Mouse (Mus musculus) lung, adult 18-20 months (tissue): ENCODE results near the gene Arhgap44.

ENCODE experiments used
- DNase-seq, 2 experiments: peaks; one replicate each; pipeline ENCODE4 v3.0.0; 2022; ENCODE audit warnings: mixed read lengths in 2 of 2

Gene Arhgap44

DNA sequence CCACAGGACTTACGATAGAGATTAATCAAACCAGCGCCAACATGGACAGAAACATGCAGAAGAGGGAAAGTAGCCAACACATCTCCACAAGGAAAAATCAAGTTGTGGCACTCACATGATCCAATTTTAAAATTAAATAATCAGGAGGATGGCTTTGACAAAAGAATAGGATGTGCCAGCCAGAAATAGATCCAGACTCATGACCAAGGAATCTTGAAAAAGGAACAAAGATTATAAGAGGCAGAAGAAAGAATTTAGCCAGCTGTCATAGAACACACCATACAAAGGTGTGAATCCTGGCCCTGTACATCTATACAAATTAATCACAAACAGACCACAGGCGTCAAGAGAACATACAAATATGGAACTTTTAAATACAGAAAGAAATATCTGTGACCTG lies 82.5 kb downstream of the Arhgap44 start:
- DNase-seq, result no peak

GRCm38 (mm10) chr11:65069609-65070008 lies 93.2 kb downstream of the Arhgap44 start:
- DNase-seq, result no peak

DNA sequence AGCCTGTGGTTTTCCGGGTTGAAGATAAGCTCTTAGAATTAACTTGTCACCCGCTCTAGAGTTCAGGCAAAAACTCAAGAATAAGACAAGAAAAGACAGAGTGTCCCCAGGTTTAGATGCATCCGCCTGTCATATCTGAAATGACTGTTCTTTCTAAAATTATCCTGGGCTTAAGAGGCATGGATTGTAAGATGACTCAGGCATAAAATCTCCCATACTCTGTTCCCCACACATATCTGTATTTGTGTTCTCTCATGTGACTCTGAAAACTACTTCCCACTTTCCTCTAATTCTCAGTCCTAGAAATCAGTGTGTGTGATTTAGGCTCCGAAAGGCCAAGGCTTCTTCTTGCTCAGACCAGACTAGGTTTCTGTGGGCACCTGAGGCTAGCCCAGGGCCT lies 93.7 kb downstream of the Arhgap44 start:
- DNase-seq, result no peak

DNA sequence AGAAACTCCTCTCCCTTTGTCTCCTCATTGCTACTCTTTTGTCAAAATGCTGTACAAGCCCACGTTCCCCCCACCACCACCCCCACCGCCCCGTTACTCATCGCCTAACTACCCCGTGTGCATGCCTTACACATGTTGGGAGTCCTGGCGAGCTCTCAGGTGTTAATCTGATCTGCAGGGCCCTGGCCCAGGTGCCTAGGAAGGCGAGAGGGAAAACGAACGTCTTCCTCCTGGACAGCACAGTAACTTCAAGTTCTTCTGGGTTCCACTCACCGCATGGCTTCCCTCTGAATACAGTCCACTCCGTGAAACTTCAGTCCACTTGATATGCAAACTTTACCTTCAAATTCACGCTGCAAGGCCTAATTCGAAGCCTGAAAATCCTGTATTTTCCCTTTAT lies 97.6 kb downstream of the Arhgap44 start:
- no peak for DNase-seq

DNA sequence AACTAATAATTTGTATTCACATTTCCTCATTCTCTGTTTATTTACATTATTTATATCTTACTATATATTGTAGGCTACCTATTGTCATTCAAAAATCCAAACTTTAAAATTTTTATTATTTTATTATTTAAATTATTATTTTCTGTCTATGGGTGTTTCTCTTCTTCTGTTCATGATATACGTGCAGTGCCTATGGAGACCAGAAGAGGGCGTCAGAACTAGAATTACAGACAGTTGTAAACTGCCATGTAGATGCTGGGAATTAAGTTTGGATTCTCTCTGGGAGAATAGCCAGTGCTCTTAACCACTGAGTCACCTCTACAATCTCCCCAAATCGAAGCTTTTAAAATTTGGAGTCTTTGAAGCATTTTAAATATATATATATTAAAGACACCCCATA lies 101.3 kb downstream of the Arhgap44 start:
- no peak for DNase-seq

GRCm38 (mm10) chr11:65059531-65059930 lies 103.2 kb downstream of the Arhgap44 start:
- DNase-seq, result no peak

GRCm38 (mm10) chr11:65058224-65058908 lies 104.4 kb downstream of the Arhgap44 start:
- no peak for DNase-seq

DNA sequence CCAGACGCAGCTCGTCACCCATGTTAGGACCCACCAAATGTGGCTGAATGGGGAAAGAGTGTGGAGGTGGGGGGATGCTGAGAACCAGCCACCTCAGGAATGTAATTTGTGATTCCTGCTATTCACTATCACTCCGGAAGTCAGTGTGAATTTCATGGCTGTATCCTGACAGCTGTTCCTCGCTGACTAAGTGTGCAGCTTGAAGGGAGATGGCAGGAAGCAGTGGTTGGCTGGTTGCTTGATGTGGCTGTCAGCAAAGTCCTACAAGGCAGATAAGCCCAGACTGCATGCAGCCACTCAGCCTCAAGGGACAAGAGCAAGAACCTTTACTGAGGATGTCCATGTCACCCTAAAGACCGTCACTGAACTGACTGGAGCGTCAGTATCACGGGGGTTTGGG lies 107.2 kb downstream of the Arhgap44 start:
- no peak for DNase-seq

- DNase-seq, result no peak
These were observed 108.5 kb downstream of the Arhgap44 start for GRCm38 (mm10) chr11:65054216-65054615.

DNA sequence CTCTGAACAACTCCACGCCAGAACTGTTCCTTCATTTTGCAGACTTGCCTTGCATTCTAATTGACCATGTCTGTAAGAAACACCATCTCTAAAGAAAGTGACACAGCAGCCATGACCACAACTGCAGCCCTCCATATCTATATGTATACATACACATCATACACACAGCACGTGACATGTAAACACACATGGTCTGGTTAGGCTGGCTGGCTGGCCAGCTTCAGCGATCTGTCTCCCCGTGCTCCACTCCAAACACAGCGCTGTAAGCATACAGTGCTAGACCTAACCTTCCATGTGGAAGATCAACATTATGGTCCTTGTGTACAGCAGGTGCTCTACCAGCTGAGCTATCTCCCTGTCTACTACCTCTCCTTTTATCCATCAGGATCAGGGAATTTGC lies 111.9 kb downstream of the Arhgap44 start:
- DNase-seq, result no peak

DNA sequence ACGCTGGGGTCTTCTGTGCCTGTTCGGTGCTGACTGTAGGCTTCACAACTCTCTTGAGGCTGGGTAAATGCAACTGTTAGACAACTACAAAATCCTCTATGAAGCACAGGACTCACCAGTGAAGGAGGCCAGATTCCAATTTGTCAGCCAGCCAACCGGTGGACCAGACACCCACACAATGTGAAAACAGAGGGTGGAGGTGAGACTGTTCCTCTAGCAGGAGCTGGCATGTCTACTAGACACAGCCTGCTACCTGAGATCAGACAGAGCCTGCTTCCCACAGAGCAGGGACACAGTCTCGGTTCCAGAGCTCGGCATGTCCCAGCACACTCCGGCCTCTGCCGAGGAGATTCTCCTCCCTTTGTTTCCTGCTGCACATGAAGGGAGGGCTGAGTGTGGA lies 113.7 kb downstream of the Arhgap44 start:
- no peak for DNase-seq

GRCm38 (mm10) chr11:65040556-65040955 lies 122.2 kb downstream of the Arhgap44 start:
- no peak for DNase-seq

DNA sequence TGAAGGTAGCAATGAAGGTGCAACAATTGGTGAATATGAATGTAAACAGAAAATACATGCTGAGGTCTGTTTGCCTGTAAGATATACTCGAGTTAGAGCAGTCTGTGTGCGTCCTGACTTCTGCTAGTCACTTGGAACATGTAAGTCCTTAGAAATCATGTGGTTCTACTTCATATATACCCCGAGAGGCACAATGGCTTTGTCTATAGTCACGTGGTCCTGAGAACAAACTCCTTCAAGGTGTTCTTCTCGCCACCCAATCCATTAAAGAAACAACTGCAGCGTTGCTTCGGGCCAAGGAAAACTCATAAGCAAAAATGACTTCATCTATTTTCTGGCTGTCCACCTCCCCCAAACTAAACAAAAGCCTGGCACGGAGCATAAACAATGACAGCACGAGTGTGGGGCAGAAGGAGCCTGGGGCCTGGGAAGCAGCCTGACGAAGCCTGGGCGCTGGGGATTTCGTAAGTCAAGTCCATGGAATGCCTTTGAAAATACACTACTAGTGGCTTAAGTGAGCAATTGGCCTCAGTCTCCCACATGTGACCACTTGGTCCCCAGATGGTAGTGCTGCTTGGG lies 123.2 kb downstream of the Arhgap44 start:
- DNase-seq, result peak; percentile 81 to 84

DNA sequence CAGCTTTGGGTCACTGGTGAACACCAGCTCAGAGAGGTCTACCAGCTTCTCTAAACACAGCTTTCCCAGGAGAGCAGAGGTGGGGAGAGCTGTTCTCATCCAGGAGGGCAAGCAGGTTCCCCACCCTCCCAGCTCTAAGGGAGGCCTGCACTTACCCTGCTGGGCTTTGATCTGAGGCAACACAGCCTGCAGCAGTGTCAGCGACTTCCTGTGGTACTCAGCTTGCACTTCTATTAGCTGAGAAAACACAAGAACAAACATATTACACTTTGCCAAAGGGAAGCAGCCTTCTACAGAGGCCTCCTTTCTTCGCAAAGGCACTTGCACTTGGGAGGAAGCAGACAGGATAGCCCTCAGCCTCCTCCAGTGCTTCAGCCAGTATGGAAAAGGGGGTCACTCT lies 123.8 kb downstream of the Arhgap44 start:
- DNase-seq, result peak in 1 of 2 experiments; percentile 27

- DNase-seq, result no peak
These were observed 130.5 kb downstream of the Arhgap44 start for GRCm38 (mm10) chr11:65032221-65032620.

GRCm38 (mm10) chr11:65030201-65030600 lies 132.6 kb downstream of the Arhgap44 start:
- DNase-seq, result no peak

DNA sequence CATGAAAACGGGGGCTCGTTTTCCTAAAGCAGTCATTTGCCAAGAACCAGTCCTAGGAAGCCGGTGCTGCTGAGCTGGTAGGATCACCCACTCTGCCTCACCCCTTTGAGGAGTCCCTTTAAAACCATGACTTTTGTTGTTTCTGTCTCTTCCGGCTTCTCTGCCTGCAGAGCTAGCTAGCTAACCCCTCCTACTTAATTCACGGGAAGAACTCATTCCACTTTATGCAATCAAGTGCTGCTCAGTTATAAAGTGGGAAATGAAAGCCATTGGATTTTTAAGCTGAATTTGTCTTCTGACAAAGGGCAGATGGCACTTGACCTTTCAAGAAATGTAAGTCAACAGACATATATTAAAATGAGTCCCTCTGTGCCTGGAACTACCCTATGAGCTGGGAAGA lies 134.7 kb downstream of the Arhgap44 start:
- no peak for DNase-seq

- no peak for DNase-seq
These were observed 140.0 kb downstream of the Arhgap44 start for GRCm38 (mm10) chr11:65022771-65023170.

- DNase-seq, result peak; percentile 64 to 72
These were observed 142.0 kb downstream of the Arhgap44 start for GRCm38 (mm10) chr11:65020744-65021143.

DNA sequence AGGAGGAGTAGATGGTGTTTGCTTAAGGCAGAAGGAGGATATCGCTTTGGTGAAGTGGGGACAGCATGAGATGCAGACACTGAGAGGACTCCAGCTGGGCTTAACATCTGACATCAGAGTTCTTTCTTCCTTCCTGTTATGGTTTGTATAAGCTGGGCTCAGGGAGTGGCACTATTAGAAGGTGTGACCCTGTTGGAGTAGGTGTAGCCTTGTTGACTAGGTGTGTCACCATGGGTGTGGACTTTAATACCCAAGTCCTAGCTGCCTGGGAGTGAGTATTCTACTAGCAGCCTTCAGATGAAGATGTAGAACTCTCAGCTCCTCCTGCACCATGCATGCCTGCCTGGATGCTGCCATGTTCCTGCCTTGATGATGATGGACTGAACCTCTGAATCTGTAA lies 146.0 kb downstream of the Arhgap44 start:
- no peak for DNase-seq

DNA sequence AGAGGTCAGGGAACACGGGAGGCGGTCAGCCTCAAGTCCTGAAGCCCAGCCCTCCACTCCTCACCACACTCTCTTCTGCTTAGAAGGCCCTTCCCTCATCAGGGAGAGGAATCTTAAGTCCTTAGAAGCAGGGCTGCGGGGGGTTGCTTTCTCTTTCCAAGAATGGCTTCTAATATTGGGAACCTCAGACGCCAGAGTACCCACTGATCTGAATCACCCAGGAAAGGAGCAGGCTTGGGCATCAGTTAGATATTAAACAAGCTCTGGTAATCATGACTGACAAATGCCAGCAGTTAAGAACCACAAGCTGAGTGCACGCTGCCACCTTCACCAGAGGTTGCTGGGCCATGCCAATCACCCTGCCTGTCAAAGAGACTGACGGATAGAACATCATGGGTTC lies 148.9 kb downstream of the Arhgap44 start:
- no peak for DNase-seq

- no peak for DNase-seq
These were observed 156.7 kb downstream of the Arhgap44 start for GRCm38 (mm10) chr11:65006047-65006446.

DNA sequence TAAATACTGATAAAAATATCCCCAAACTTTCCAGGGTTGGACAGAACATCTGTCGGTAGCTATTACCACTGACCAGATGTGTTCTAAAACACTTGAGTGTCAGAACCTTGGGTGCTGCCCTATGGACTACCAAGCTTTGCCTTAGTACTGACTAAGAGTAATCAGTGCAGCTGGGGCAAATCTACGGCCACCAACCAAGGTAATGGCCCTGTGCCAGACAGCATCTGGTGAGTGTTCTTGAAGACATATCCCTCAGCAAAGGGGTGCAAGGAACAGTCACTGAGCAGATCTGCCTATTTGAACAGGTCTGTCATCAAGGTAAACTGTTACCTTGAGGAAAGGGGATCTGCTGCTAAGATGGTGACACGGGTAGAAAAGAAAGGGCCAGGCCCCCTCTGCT lies 157.9 kb downstream of the Arhgap44 start:
- peak; percentile 33 to 54 for DNase-seq

DNA sequence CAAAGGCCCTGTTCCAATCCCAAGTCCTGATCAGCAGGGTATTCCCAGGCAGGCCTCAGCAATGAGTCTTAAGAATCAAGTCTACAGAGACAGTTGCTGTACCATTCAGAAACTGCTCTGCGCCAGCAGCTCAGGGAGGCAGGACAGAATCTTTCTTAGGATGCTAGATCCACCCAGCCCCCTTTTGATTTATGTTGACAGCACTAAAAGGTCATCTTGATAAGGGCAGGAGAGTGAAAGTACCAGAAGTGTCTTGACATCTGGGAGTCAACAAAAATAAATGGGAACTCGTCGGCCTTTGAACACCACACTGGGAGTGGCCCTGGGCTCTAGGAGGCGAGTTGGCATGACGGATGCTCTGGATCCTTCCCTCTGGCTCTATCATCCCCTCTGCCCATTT lies 159.2 kb downstream of the Arhgap44 start:
- no peak for DNase-seq

DNA sequence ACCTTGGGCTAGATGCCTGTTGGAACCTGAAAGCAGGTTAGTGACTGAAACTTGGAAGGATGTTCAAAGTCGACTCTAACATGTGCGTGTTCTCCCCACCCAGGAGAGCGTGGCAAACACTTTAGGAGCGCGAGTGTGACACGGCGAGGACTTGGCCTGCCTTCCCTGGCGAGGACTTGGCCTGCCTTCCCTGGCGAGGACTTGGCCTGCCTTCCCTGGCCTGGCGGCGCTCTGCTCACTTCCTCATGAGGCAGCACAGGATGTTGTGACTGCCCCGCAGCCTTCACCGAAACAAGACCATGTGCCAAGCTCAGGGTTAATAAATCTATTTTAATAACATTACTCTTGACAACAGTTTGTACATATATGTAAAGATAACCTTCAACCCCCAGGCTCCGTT lies 161.0 kb downstream of the Arhgap44 start:
- DNase-seq, result no peak
